Mouse (Mus musculus): Measurements from ENCODE around the gene Prss8. TPM values are rescaled to one million over a fixed set of nuclear protein-coding genes. Genes with fewer than 3 reads are reported as not detected.
A peak's percentile ranks its signal among the peaks of the same experiment; 100 is the strongest.

Gene Prss8
- polyA plus RNA-seq, 1 experiment: not detected

DNA sequence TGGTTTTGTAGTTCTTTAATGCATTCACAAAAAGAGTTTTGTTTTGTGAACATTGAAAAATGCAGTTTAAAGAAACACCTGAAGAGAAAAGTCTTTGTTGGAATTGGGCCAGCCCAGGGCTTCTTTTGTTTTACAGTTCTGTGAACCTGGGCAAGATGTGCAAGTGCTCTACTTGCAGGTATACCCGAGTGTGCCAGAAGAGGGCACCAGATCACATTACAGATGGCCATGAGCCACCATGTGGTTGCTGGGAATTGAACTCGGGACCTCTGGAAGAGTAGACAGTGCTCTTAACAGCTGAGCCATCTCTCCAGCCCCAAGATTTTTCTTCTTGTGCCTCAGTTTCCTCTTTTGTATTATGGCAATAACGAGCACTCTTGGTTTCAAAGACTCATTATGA, 11.7 kb downstream of the Prss8 start:
- H3K4me1 ChIP-seq (ENCODE audit: control insufficient read depth, insufficient read depth, low read length): no peaks in the 10 kb centered on the region; the same call in 1 of the 2 replicates
- H3K27ac ChIP-seq (ENCODE audit: insufficient read depth, low read length): no peak overlapping the region
- H3K4me3 ChIP-seq (ENCODE audit: insufficient read depth, low read length): no peak overlapping the region
- TF ChIP-seq POLR2A (IDR thresholded peaks at IDR 0.05; ENCODE audit: low read depth, low read length) (no peak), CTCF (IDR thresholded peaks at IDR 0.05; ENCODE audit: borderline replicate concordance, insufficient read depth, low read length) (peak; percentile 27; the same call in 1 of the 2 replicates)

GRCm38 (mm10) chr7:127915293-127915692, 14.6 kb downstream of the Prss8 start:
- no peak overlapping the region for H3K4me3 ChIP-seq (ENCODE audit: insufficient read depth, low read length)
- TF ChIP-seq POLR2A (IDR thresholded peaks at IDR 0.05; ENCODE audit: low read depth, low read length): no peak
- no peak for TF ChIP-seq CTCF (IDR thresholded peaks at IDR 0.05; ENCODE audit: borderline replicate concordance, insufficient read depth, low read length)
- H3K27ac ChIP-seq (ENCODE audit: insufficient read depth, low read length): no peak overlapping the region
- no peaks in the 10 kb centered on the region; the same call in 1 of the 2 replicates for H3K4me1 ChIP-seq (ENCODE audit: control insufficient read depth, insufficient read depth, low read length)

DNA sequence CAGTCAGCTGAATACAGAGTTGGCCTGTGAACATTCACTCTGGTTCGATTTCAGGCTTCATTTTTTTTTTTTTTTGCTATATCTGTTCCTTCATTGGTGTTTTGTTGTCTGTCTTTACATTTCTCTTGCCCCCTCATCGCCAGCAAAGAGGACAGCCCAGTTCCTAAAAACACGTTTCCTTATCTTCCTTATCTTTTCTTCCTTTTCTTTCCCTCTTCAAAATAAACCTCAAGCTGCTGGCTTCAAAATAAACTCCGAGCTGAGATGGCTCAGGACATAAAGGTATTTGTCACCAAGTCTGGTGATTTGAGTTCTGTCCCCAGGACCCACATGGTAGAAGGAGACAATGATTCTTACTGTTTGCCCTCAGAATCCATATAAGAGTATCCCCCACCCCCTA, 17.0 kb downstream of the Prss8 start:
- peak overlapping the region; percentile 87 for H3K4me3 ChIP-seq (ENCODE audit: insufficient read depth, low read length)
- no peak overlapping the region for H3K27ac ChIP-seq (ENCODE audit: insufficient read depth, low read length)
- no peak for TF ChIP-seq POLR2A (IDR thresholded peaks at IDR 0.05; ENCODE audit: low read depth, low read length)
- no peak for TF ChIP-seq CTCF (IDR thresholded peaks at IDR 0.05; ENCODE audit: borderline replicate concordance, insufficient read depth, low read length)
- H3K4me1 ChIP-seq (ENCODE audit: control insufficient read depth, insufficient read depth, low read length): no peaks in the 10 kb centered on the region; the same call in 1 of the 2 replicates

- TF ChIP-seq POLR2A (IDR thresholded peaks at IDR 0.05; ENCODE audit: low read depth, low read length): peak; percentile 79
- no peak for TF ChIP-seq CTCF (IDR thresholded peaks at IDR 0.05; ENCODE audit: borderline replicate concordance, insufficient read depth, low read length)
- H3K4me3 ChIP-seq (ENCODE audit: insufficient read depth, low read length): peak within 1 kb of the TSS; percentile 87
Observed at GRCm38 (mm10) chr7:127912190-127912871, 17.6 kb downstream of the Prss8 start, which contains the start of gene Kat8. TSS of gene Kat8 (plus strand) at chr7:127912516.

DNA sequence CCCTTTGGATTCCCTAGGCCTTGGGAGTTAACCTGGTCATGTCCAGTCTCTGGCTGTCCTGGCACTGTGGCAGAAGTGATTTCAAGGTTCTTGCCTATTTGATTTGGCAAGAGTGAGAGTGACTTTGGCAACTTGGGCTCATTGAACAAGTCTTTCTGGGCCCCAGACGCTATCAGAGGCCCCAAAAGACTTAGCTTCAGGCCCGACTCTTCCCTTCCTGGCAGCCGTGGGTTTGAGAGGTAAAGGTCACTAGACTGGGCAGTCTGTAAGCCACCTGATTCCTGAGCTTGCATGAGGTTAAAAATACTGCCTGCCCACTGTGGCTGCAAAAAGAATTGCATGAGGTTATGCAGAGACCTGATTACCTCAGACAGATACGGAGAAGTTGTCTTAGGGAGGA, 21.2 kb downstream of the Prss8 start:
- no peak for TF ChIP-seq POLR2A (IDR thresholded peaks at IDR 0.05; ENCODE audit: low read depth, low read length)
- Histone ChIP-seq H3K4me1 (ENCODE audit: control insufficient read depth, insufficient read depth, low read length) (no peaks in the 10 kb centered on the region), H3K27ac (ENCODE audit: insufficient read depth, low read length) (no peak overlapping the region), H3K4me3 (ENCODE audit: insufficient read depth, low read length) (no peak overlapping the region)

More at GRCm38 (mm10) chr7:127912190-127912871, 17.6 kb downstream of the Prss8 start, which contains the start of gene Kat8:
- Histone ChIP-seq H3K4me1 (ENCODE audit: control insufficient read depth, insufficient read depth, low read length) (no peaks in the 10 kb centered on the region; the same call in 1 of the 2 replicates), H3K27ac (ENCODE audit: insufficient read depth, low read length) (peak within 1 kb of the TSS; percentile 32)

DNA sequence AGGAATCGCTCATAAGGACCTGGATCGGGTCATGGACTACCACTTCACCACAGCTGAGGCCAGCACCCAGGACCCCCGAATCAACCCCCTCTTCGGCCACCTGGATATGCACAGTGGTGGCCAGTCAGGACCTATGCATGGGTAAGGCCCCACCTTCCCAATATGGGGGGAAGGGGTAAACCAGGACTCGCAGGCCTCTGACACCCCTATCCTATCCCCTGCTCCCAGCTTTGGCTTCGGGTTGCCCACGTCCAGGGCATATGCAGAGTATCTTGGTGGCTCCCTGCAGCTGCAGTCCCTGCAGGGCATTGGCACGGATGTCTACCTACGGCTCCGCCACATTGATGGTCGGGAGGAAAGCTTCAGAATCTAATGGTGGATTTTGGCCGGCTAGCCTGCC, 22.0 kb downstream of the Prss8 start:
- Histone ChIP-seq H3K4me3 (ENCODE audit: insufficient read depth, low read length) (no peak overlapping the region), H3K4me1 (ENCODE audit: control insufficient read depth, insufficient read depth, low read length) (no peaks in the 10 kb centered on the region), H3K27ac (ENCODE audit: insufficient read depth, low read length) (no peak overlapping the region)
- no peak for TF ChIP-seq POLR2A (IDR thresholded peaks at IDR 0.05; ENCODE audit: low read depth, low read length)
- no peak for TF ChIP-seq CTCF (IDR thresholded peaks at IDR 0.05; ENCODE audit: borderline replicate concordance, insufficient read depth, low read length)

DNA sequence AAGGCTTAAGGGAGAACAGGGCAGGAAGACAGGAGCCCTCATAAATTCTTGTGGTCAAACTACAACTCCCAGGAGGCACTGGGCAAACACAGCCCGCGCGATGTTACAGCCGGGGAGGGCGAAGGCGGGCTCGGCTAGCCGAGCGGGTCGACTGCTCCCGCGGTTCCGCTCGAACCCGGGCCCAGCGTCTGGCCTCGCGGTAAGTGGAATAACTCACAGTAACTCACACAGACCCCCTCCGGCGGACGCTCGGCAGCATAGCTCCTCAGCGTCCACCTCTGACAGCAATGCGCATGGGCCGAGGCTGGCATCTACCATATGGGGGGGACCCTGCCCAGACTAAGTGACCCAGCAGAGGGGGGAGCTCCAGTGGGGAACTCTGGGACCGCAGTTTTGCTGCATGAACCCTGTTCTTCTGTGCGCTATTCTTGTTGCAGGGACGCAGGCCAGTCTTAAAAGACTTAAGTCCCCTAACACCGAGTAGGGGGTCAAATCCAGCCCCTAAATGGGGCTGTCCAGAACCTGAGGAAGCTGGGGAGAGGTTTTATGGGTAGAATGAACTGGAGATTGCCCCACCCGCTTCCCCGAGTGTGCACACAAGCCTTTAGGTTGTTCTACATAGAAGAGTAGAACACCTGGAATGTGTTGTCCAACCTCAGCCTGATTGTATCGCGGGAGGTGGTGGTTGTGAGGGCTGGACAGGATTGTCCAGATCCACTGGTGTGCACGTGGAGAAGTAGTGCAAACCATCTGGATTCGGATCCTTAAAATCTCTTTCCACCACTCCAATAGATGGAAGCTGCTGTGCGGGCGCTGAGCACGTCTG, 25.7 kb downstream of the Prss8 start, which contains the start of gene Bckdk:
Bckdk (plus strand) TSS at position 112 of the 826 bp plus-strand sequence.
- peak; percentile 83 for TF ChIP-seq POLR2A (IDR thresholded peaks at IDR 0.05; ENCODE audit: low read depth, low read length)
- TF ChIP-seq CTCF (IDR thresholded peaks at IDR 0.05; ENCODE audit: borderline replicate concordance, insufficient read depth, low read length): no peak
- H3K27ac ChIP-seq (ENCODE audit: insufficient read depth, low read length): peak within 1 kb of the TSS; percentile 49; the same call in 1 of the 2 replicates

GRCm38 (mm10) chr7:127901772-127902171, 28.1 kb downstream of the Prss8 start:
- no peaks in the 10 kb centered on the region for H3K4me1 ChIP-seq (ENCODE audit: control insufficient read depth, insufficient read depth, low read length)
- TF ChIP-seq CTCF (IDR thresholded peaks at IDR 0.05; ENCODE audit: borderline replicate concordance, insufficient read depth, low read length) (no peak), POLR2A (IDR thresholded peaks at IDR 0.05; ENCODE audit: low read depth, low read length) (no peak)
- no peak overlapping the region for H3K27ac ChIP-seq (ENCODE audit: insufficient read depth, low read length)
- H3K4me3 ChIP-seq (ENCODE audit: insufficient read depth, low read length): no peak overlapping the region

More for the DNA sequence above, 25.7 kb downstream of the Prss8 start, which contains the start of gene Bckdk:
- Histone ChIP-seq H3K4me1 (ENCODE audit: control insufficient read depth, insufficient read depth, low read length) (no peaks in the 10 kb centered on the region), H3K4me3 (ENCODE audit: insufficient read depth, low read length) (peak within 1 kb of the TSS; percentile 85)

DNA sequence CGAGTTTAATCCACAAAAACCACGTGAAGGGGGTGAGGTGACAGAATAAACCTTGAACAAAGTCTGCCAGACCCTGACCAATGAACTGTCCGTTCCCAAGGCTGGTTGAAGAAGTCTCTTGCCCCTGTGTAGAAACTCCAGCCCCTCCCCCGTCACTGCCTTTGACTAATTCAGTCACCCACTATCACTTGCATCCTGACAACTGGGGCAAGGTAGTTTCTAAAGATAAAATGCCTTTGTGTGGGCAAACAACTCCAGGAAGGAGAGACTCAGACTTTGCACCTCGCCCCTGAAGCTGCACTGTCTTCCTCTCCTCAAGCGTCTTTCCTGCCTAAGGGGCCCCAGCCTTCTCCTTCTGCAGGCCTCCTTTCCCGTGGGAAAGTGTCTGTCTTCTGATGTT, 29.9 kb downstream of the Prss8 start:
- TF ChIP-seq CTCF (IDR thresholded peaks at IDR 0.05; ENCODE audit: borderline replicate concordance, insufficient read depth, low read length): no peak
- no peak for TF ChIP-seq POLR2A (IDR thresholded peaks at IDR 0.05; ENCODE audit: low read depth, low read length)
- H3K4me1 ChIP-seq (ENCODE audit: control insufficient read depth, insufficient read depth, low read length): no peaks in the 10 kb centered on the region
- no peak overlapping the region for H3K27ac ChIP-seq (ENCODE audit: insufficient read depth, low read length)
- no peak overlapping the region for H3K4me3 ChIP-seq (ENCODE audit: insufficient read depth, low read length)

Measured in embryonic fibroblast, embryonic 13.5 days (primary cell).